Mouse (Mus musculus): ENCODE measurements around the gene Itga6. TPM values are rescaled to one million over a fixed set of nuclear protein-coding genes. Genes with fewer than 3 reads are reported as not detected.
A peak's percentile ranks its signal among the peaks of the same experiment; 100 is the strongest.

The Itga6 gene
- polyA plus RNA-seq, 1 experiment from 2014 or later = 45.0 TPM

- ATAC-seq (replicated peaks; ENCODE audit: insufficient number of reproducible peaks, low FRiP score, low TSS enrichment, low read depth) (no peak), DNase-seq (ENCODE audit: low spot score) (no peak)
- no peak overlapping the region for H3K27ac ChIP-seq (replicated peaks; ENCODE audit: low read depth, low read length)
- no peaks in the 10 kb centered on the region for H3K4me1 ChIP-seq (ENCODE audit: control insufficient read depth, insufficient read depth, low read length)
- H3K27me3 ChIP-seq (ENCODE audit: control insufficient read depth, insufficient read depth, low read length) = no peaks in the 10 kb centered on the region
- no peaks in the 10 kb centered on the region for H3K36me3 ChIP-seq (replicated peaks; ENCODE audit: control insufficient read depth, insufficient read depth, low read depth, low read length)
- no peak overlapping the region for H3K4me2 ChIP-seq (ENCODE audit: low read depth, low read length)
- WGBS = 75% methylated on average over 7 of the region's 7 CpGs
- no peak overlapping the region for H3K4me3 ChIP-seq (ENCODE audit: low read depth, low read length)
- H3K9me3 ChIP-seq (replicated peaks; ENCODE audit: control insufficient read depth, low read length) = no peaks in the 10 kb centered on the region
- H3K9ac ChIP-seq (replicated peaks; ENCODE audit: low read length) = no peak overlapping the region
These were observed 59.7 kb downstream of the Itga6 start for GRCm38 (mm10) chr2:71805120-71805519.

- DNase-seq (ENCODE audit: low spot score) = no peak
- H3K4me2 ChIP-seq (ENCODE audit: low read depth, low read length) = no peak overlapping the region
- no peak for ATAC-seq (replicated peaks; ENCODE audit: insufficient number of reproducible peaks, low FRiP score, low TSS enrichment, low read depth)
- H3K4me3 ChIP-seq (ENCODE audit: low read depth, low read length) = no peak overlapping the region
- no peaks in the 10 kb centered on the region for H3K27me3 ChIP-seq (ENCODE audit: control insufficient read depth, insufficient read depth, low read length)
- H3K9me3 ChIP-seq (replicated peaks; ENCODE audit: control insufficient read depth, low read length) = no peaks in the 10 kb centered on the region
- WGBS = 74% methylated on average over 11 of the region's 11 CpGs
- no peaks in the 10 kb centered on the region for H3K36me3 ChIP-seq (replicated peaks; ENCODE audit: control insufficient read depth, insufficient read depth, low read depth, low read length)
- H3K9ac ChIP-seq (replicated peaks; ENCODE audit: low read length) = no peak overlapping the region
- H3K4me1 ChIP-seq (ENCODE audit: control insufficient read depth, insufficient read depth, low read length) = no peaks in the 10 kb centered on the region
- no peak overlapping the region for H3K27ac ChIP-seq (replicated peaks; ENCODE audit: low read depth, low read length)
These were observed 60.5 kb downstream of the Itga6 start for GRCm38 (mm10) chr2:71805611-71806567.

- Histone ChIP-seq H3K27me3 (ENCODE audit: control insufficient read depth, insufficient read depth, low read length) (no peaks in the 10 kb centered on the region), H3K4me2 (ENCODE audit: low read depth, low read length) (no peak overlapping the region), H3K9me3 (replicated peaks; ENCODE audit: control insufficient read depth, low read length) (no peaks in the 10 kb centered on the region), H3K4me3 (ENCODE audit: low read depth, low read length) (no peak overlapping the region), H3K9ac (replicated peaks; ENCODE audit: low read length) (no peak overlapping the region), H3K27ac (replicated peaks; ENCODE audit: low read depth, low read length) (no peak overlapping the region), H3K36me3 (replicated peaks; ENCODE audit: control insufficient read depth, insufficient read depth, low read depth, low read length) (no peaks in the 10 kb centered on the region), H3K4me1 (ENCODE audit: control insufficient read depth, insufficient read depth, low read length) (no peaks in the 10 kb centered on the region)
- ATAC-seq (replicated peaks; ENCODE audit: insufficient number of reproducible peaks, low FRiP score, low TSS enrichment, low read depth) (no peak), DNase-seq (ENCODE audit: low spot score) (no peak)
- WGBS = 85% methylated on average over 10 of the region's 10 CpGs
These were observed 64.0 kb downstream of the Itga6 start for GRCm38 (mm10) chr2:71809289-71809860.

- H3K4me3 ChIP-seq (ENCODE audit: low read depth, low read length) = no peak overlapping the region
- WGBS = 92% methylated on average over 11 of the region's 11 CpGs
- H3K9ac ChIP-seq (replicated peaks; ENCODE audit: low read length) = no peak overlapping the region
- H3K27me3 ChIP-seq (ENCODE audit: control insufficient read depth, insufficient read depth, low read length) = no peaks in the 10 kb centered on the region
- H3K4me1 ChIP-seq (ENCODE audit: control insufficient read depth, insufficient read depth, low read length) = no peaks in the 10 kb centered on the region
- DNase-seq (ENCODE audit: low spot score) (no peak), ATAC-seq (replicated peaks; ENCODE audit: insufficient number of reproducible peaks, low FRiP score, low TSS enrichment, low read depth) (no peak)
- no peak overlapping the region for H3K27ac ChIP-seq (replicated peaks; ENCODE audit: low read depth, low read length)
- no peaks in the 10 kb centered on the region for H3K36me3 ChIP-seq (replicated peaks; ENCODE audit: control insufficient read depth, insufficient read depth, low read depth, low read length)
- no peaks in the 10 kb centered on the region for H3K9me3 ChIP-seq (replicated peaks; ENCODE audit: control insufficient read depth, low read length)
- no peak overlapping the region for H3K4me2 ChIP-seq (ENCODE audit: low read depth, low read length)
These were observed 64.6 kb downstream of the Itga6 start for GRCm38 (mm10) chr2:71810010-71810409.

GRCm38 (mm10) chr2:71810906-71811305, 65.5 kb downstream of the Itga6 start:
- H3K4me3 ChIP-seq (ENCODE audit: low read depth, low read length) = no peak overlapping the region
- 54% methylated on average over 6 of the region's 6 CpGs for WGBS
- DNase-seq (ENCODE audit: low spot score) = no peak
- H3K27me3 ChIP-seq (ENCODE audit: control insufficient read depth, insufficient read depth, low read length) = no peaks in the 10 kb centered on the region
- no peaks in the 10 kb centered on the region for H3K4me1 ChIP-seq (ENCODE audit: control insufficient read depth, insufficient read depth, low read length)
- no peaks in the 10 kb centered on the region for H3K36me3 ChIP-seq (replicated peaks; ENCODE audit: control insufficient read depth, insufficient read depth, low read depth, low read length)
- no peak overlapping the region for H3K9ac ChIP-seq (replicated peaks; ENCODE audit: low read length)
- H3K9me3 ChIP-seq (replicated peaks; ENCODE audit: control insufficient read depth, low read length) = no peaks in the 10 kb centered on the region
- no peak overlapping the region for H3K4me2 ChIP-seq (ENCODE audit: low read depth, low read length)
- no peak overlapping the region for H3K27ac ChIP-seq (replicated peaks; ENCODE audit: low read depth, low read length)
- no peak for ATAC-seq (replicated peaks; ENCODE audit: insufficient number of reproducible peaks, low FRiP score, low TSS enrichment, low read depth)

- no peak overlapping the region for H3K4me3 ChIP-seq (ENCODE audit: low read depth, low read length)
- H3K9me3 ChIP-seq (replicated peaks; ENCODE audit: control insufficient read depth, low read length) = no peaks in the 10 kb centered on the region
- no peaks in the 10 kb centered on the region for H3K27me3 ChIP-seq (ENCODE audit: control insufficient read depth, insufficient read depth, low read length)
- WGBS = 45% methylated on average over 12 of the region's 12 CpGs
- H3K27ac ChIP-seq (replicated peaks; ENCODE audit: low read depth, low read length) = no peak overlapping the region
- H3K4me1 ChIP-seq (ENCODE audit: control insufficient read depth, insufficient read depth, low read length) = no peaks in the 10 kb centered on the region; the same call in 1 of the 2 replicates
- ATAC-seq (replicated peaks; ENCODE audit: insufficient number of reproducible peaks, low FRiP score, low TSS enrichment, low read depth) = peak; percentile 69
- no peaks in the 10 kb centered on the region for H3K36me3 ChIP-seq (replicated peaks; ENCODE audit: control insufficient read depth, insufficient read depth, low read depth, low read length)
- H3K9ac ChIP-seq (replicated peaks; ENCODE audit: low read length) = no peak overlapping the region
- DNase-seq (ENCODE audit: low spot score) = peak; percentile 84
- no peak overlapping the region for H3K4me2 ChIP-seq (ENCODE audit: low read depth, low read length)
These were observed 67.0 kb downstream of the Itga6 start for GRCm38 (mm10) chr2:71812221-71813021.

- no peak overlapping the region for H3K27ac ChIP-seq (replicated peaks; ENCODE audit: low read depth, low read length)
These were observed 67.6 kb downstream of the Itga6 start for GRCm38 (mm10) chr2:71813022-71813358.

More at GRCm38 (mm10) chr2:71813022-71813358, 67.6 kb downstream of the Itga6 start:
- no peaks in the 10 kb centered on the region for H3K36me3 ChIP-seq (replicated peaks; ENCODE audit: control insufficient read depth, insufficient read depth, low read depth, low read length)
- no peaks in the 10 kb centered on the region for H3K27me3 ChIP-seq (ENCODE audit: control insufficient read depth, insufficient read depth, low read length)
- WGBS = 85% methylated on average over 5 of the region's 9 CpGs
- peak; percentile 51; the same call in 1 of the 2 replicates for ATAC-seq (replicated peaks; ENCODE audit: insufficient number of reproducible peaks, low FRiP score, low TSS enrichment, low read depth)
- no peaks in the 10 kb centered on the region; the same call in 1 of the 2 replicates for H3K4me1 ChIP-seq (ENCODE audit: control insufficient read depth, insufficient read depth, low read length)
- H3K9ac ChIP-seq (replicated peaks; ENCODE audit: low read length) = no peak overlapping the region
- no peak overlapping the region for H3K4me3 ChIP-seq (ENCODE audit: low read depth, low read length)
- H3K9me3 ChIP-seq (replicated peaks; ENCODE audit: control insufficient read depth, low read length) = no peaks in the 10 kb centered on the region
- H3K4me2 ChIP-seq (ENCODE audit: low read depth, low read length) = no peak overlapping the region
- no peak for DNase-seq (ENCODE audit: low spot score)

Data from embryonic facial prominence, embryonic 11.5 days (tissue).